Mouse (Mus musculus) heart, embryonic 15.5 days (tissue): Measurements from ENCODE around the gene Nop16. TPM values are rescaled to one million over a fixed set of nuclear protein-coding genes. Genes with fewer than 3 reads are reported as not detected.

Experiments used
- ATAC-seq: fragments of 200-750 bp; cut with Nextera tagmentation; replicated peaks from 2 replicates; pipeline ENCODE4 v1.8.0; 2017; ENCODE audit warnings: low read depth, moderate TSS enrichment; ENCODE audit not compliant: insufficient number of reproducible peaks, insufficient read depth, low FRiP score
- H3K27ac ChIP-seq: fragments of 300-500 bp; sonication (generic); 2 replicates; pipeline ENCODE4 v1.5.1; 2015; ENCODE audit warnings: mild to moderate bottlenecking, inconsistent platforms
- H3K27me3 ChIP-seq: fragments of 300-500 bp; sonication (generic); 2 replicates; pipeline ENCODE4 v1.6.1; 2015; ENCODE audit warnings: inconsistent platforms
- H3K36me3 ChIP-seq: fragments of 300-500 bp; sonication (generic); 2 replicates; pipeline ENCODE4 v1.6.1; 2015; ENCODE audit warnings: mild to moderate bottlenecking, inconsistent platforms
- H3K4me1 ChIP-seq: fragments of 300-500 bp; sonication (generic); replicated peaks from 2 replicates; pipeline ENCODE4 v1.6.1; 2015; ENCODE audit warnings: inconsistent platforms
- H3K4me2 ChIP-seq: fragments of 300-500 bp; sonication (generic); 2 replicates; pipeline ENCODE4 v1.6.1; 2015; ENCODE audit warnings: inconsistent platforms, mild to moderate bottlenecking, moderate library complexity
- H3K4me3 ChIP-seq: fragments of 300-500 bp; sonication (generic); 2 replicates; pipeline ENCODE4 v1.5.1; 2015; ENCODE audit warnings: mild to moderate bottlenecking, inconsistent platforms
- H3K9ac ChIP-seq: fragments of 300-500 bp; sonication (generic); 2 replicates; pipeline ENCODE4 v1.6.1; 2015; ENCODE audit warnings: mild to moderate bottlenecking, inconsistent platforms
- H3K9me3 ChIP-seq: fragments of 300-500 bp; sonication (generic); replicated peaks from 2 replicates; pipeline ENCODE4 v1.6.1; 2016; ENCODE audit warnings: inconsistent platforms
- WGBS: fragments of 180-500 bp; shearing (Covaris S2); methylation state at CpG from one replicate; pipeline ENCODE4 v1.1.7; 2015; ENCODE audit warnings: mixed read lengths; 5-methylcytosine and 5-hydroxymethylcytosine counted together
- microRNA-seq: library from miRNA; unstranded; fragments of <30 nt; microRNA quantifications from one replicate; pipeline ENCODE4, GENCODE M21; 2016
- polyA plus RNA-seq: library from polyadenylated mRNA; unstranded; fragments of >200 nt; fragmentation: Nextera tagmentation; extraction: Ambion mirVana; gene quantifications from 2 replicates; pipeline ENCODE4 v1.2.1, GENCODE M21; 2015

The Nop16 gene
- polyA plus RNA-seq, 1 experiment from 2014 or later: 45.5 TPM

GRCm38 (mm10) chr13:54557652-54558051, 32.2 kb downstream of the Nop16 start:
- H3K36me3 ChIP-seq: peaks cover 79% of the 10 kb centered on the region
- WGBS: 93% methylated on average over 1 of the region's 1 CpGs

DNA sequence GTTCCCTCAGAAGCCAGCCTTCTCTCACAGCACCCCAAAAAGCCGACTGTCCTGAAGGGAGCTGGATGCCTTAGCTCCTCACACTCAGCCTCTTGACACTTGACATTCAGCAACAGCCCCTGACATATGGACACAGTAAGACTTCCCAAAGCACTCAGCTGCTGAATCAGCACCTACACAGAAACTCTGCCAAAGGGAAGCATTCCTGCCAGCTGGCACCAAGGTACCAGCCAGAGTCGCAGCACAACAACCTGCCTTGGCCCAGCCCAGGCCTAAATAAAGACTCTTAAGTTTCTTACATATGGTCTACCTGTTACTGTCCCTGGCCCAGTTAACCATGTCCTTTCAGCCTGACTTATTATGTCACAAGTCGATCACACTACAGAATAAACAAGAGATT, 33.1 kb downstream of the Nop16 start:
- Histone ChIP-seq H3K27me3 (no peaks in the 10 kb centered on the region), H3K4me1 (no peaks in the 10 kb centered on the region), H3K4me2 (no peak overlapping the region), H3K4me3 (no peak overlapping the region), H3K36me3 (peaks cover 88% of the 10 kb centered on the region), H3K9ac (no peak overlapping the region), H3K9me3 (no peaks in the 10 kb centered on the region), H3K27ac (no peak overlapping the region)
- 78% methylated on average over 3 of the region's 3 CpGs for WGBS
- ATAC-seq: no peak

More at GRCm38 (mm10) chr13:54557652-54558051, 32.2 kb downstream of the Nop16 start:
- Histone ChIP-seq H3K9me3 (no peaks in the 10 kb centered on the region), H3K4me1 (no peaks in the 10 kb centered on the region), H3K4me2 (no peak overlapping the region), H3K27ac (no peak overlapping the region), H3K4me3 (no peak overlapping the region), H3K27me3 (no peaks in the 10 kb centered on the region), H3K9ac (no peak overlapping the region)
- ATAC-seq: no peak

GRCm38 (mm10) chr13:54556176-54556575, 33.7 kb downstream of the Nop16 start:
- no peaks in the 10 kb centered on the region for H3K27me3 ChIP-seq
- 90% methylated on average over 9 of the region's 9 CpGs for WGBS
- H3K9ac ChIP-seq: no peak overlapping the region
- no peak overlapping the region for H3K4me2 ChIP-seq
- no peak overlapping the region for H3K4me3 ChIP-seq
- H3K4me1 ChIP-seq: no peaks in the 10 kb centered on the region
- no peak overlapping the region for H3K27ac ChIP-seq
- no peaks in the 10 kb centered on the region for H3K9me3 ChIP-seq
- H3K36me3 ChIP-seq: peaks cover 89% of the 10 kb centered on the region
- no peak for ATAC-seq

GRCm38 (mm10) chr13:54548036-54548435, 41.9 kb downstream of the Nop16 start:
- H3K4me1 ChIP-seq: no peaks in the 10 kb centered on the region
- WGBS: 84% methylated on average over 7 of the region's 7 CpGs
- H3K27me3 ChIP-seq: no peaks in the 10 kb centered on the region
- no peak overlapping the region for H3K27ac ChIP-seq
- no peak for ATAC-seq
- no peak overlapping the region for H3K9ac ChIP-seq
- H3K4me3 ChIP-seq: no peak overlapping the region
- no peak overlapping the region for H3K4me2 ChIP-seq
- H3K9me3 ChIP-seq: no peaks in the 10 kb centered on the region
- peaks cover 55% of the 10 kb centered on the region for H3K36me3 ChIP-seq

Small RNA genes lying within 50 kb of the gene (microRNA-seq; reads per million reads assigned to microRNA genes)
- not detected for gene Gm24195

Other genes starting within 250 kb of the Nop16 start
- 1.9 and 2.2 TPM in 2 replicates for gene Cplx2, start 218.7 kb downstream of the Nop16 start, polyA plus RNA-seq
- 62.0 and 74.9 TPM in 2 replicates for gene Thoc3, start 121.2 kb downstream of the Nop16 start, polyA plus RNA-seq
- gene Simc1, start 86.3 kb downstream of the Nop16 start, polyA plus RNA-seq: 3.4 and 4.6 TPM in 2 replicates
- 111 and 124 TPM in 2 replicates for gene 4833439L19Rik, start 24.7 kb downstream of the Nop16 start, polyA plus RNA-seq
- 16.4 and 21.1 TPM in 2 replicates for gene Arl10, start 15.1 kb downstream of the Nop16 start, polyA plus RNA-seq
- 246 and 315 TPM in 2 replicates for gene Higd2a, start 117 bp upstream of the Nop16 start, polyA plus RNA-seq
- gene Cltb, start 21.3 kb upstream of the Nop16 start, polyA plus RNA-seq: 47.1 and 55.7 TPM in 2 replicates
- gene Faf2, start 31.7 kb upstream of the Nop16 start, polyA plus RNA-seq: 38.3 and 48.9 TPM in 2 replicates
- 48.8 and 52.9 TPM in 2 replicates for gene Rnf44, start 103.8 kb upstream of the Nop16 start, polyA plus RNA-seq
- 0.04 and 0.06 TPM in 2 replicates for gene Cdhr2, start 111.4 kb upstream of the Nop16 start, polyA plus RNA-seq
- 0.05 and 0.32 TPM in 2 replicates for gene Gprin1, start 159.8 kb upstream of the Nop16 start, polyA plus RNA-seq
- gene Sncb, start 176.5 kb upstream of the Nop16 start, polyA plus RNA-seq: not detected in 2 replicates
- not detected in 2 replicates for gene Eif4e1b, start 193.9 kb upstream of the Nop16 start, polyA plus RNA-seq
- gene Tspan17, start 199.3 kb upstream of the Nop16 start, polyA plus RNA-seq: 4.4 and 7.3 TPM in 2 replicates